Mouse (Mus musculus): Measurements from ENCODE around the gene Cmtm2b.

DNA sequence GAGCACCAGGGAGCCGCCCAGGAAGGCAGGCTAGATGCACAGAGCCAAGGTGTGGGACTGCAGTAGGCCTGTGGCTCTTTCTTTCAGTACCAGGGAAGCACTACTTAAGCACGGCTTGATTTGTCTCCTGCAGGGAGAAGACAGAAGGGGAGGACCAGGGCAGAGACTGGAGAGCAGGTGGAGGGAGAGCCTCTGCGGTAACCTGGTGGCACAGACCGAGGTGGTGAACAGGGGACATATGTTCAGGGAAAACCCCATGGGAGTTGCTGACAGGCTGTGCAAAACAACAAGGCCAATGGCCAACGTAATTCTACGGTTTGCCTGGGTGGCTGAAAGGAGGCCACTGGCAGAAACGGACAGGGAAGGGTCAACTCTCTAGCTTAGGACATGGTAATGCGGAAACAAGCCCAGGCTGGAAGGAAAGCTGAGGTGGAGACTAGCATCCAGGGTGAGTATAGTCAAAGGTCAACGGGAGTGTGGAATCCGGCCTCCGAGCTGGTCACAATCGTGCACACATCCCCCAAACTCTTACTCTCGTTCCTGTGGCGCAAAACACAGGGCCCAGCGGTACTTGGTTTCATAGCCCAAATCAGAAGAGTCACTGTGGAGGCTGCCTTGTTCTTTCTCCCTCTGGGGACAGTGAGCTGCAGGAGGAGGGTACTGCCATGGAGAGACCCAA, 37.9 kb downstream of the Cmtm2b start:
- no peak for TF ChIP-seq CTCF (IDR thresholded peaks at IDR 0.05; ENCODE audit: low read depth)
- TF ChIP-seq EP300 (IDR thresholded peaks at IDR 0.05; ENCODE audit: low read depth), result no peak
